Mouse (Mus musculus): ENCODE results near the gene Egflam. TPM values are rescaled to one million over a fixed set of nuclear protein-coding genes. Genes with fewer than 3 reads are reported as not detected.

Egflam gene
- polyA plus RNA-seq, 1 experiment, result 15.9 TPM

- Histone ChIP-seq H3K36me3 (ENCODE audit: control insufficient read depth, insufficient read depth, low read length) (no peaks in the 10 kb centered on the region; the same call in 1 of the 2 replicates), H3K4me1 (ENCODE audit: control insufficient read depth, insufficient read depth, low read length) (no peaks in the 10 kb centered on the region), H3K4me3 (ENCODE audit: control insufficient read depth, low read depth, low read length) (no peak overlapping the region), H3K27me3 (ENCODE audit: control insufficient read depth, insufficient read depth, low read length) (no peaks in the 10 kb centered on the region), H3K27ac (ENCODE audit: control insufficient read depth, insufficient read depth, low read depth, low read length) (no peak overlapping the region)
- TF ChIP-seq POLR2A (IDR thresholded peaks at IDR 0.05; ENCODE audit: control insufficient read depth, low read depth, low read length) (no peak), CTCF (IDR thresholded peaks at IDR 0.05; ENCODE audit: control insufficient read depth, insufficient read depth, insufficient replicate concordance, low read depth, low read length) (no peak)
Observed at GRCm38 (mm10) chr15:7242161-7242850, 155.9 kb downstream of the Egflam start.

GRCm38 (mm10) chr15:7240950-7241349 is 157.2 kb downstream of the Egflam start:
- Histone ChIP-seq H3K27ac (ENCODE audit: control insufficient read depth, insufficient read depth, low read depth, low read length) (no peak overlapping the region), H3K4me1 (ENCODE audit: control insufficient read depth, insufficient read depth, low read length) (no peaks in the 10 kb centered on the region), H3K36me3 (ENCODE audit: control insufficient read depth, insufficient read depth, low read length) (no peaks in the 10 kb centered on the region), H3K27me3 (ENCODE audit: control insufficient read depth, insufficient read depth, low read length) (no peaks in the 10 kb centered on the region), H3K4me3 (ENCODE audit: control insufficient read depth, low read depth, low read length) (no peak overlapping the region)
- TF ChIP-seq POLR2A (IDR thresholded peaks at IDR 0.05; ENCODE audit: control insufficient read depth, low read depth, low read length) (no peak), CTCF (IDR thresholded peaks at IDR 0.05; ENCODE audit: control insufficient read depth, insufficient read depth, insufficient replicate concordance, low read depth, low read length) (no peak)

GRCm38 (mm10) chr15:7239904-7240303 is 158.3 kb downstream of the Egflam start:
- Histone ChIP-seq H3K27ac (ENCODE audit: control insufficient read depth, insufficient read depth, low read depth, low read length) (no peak overlapping the region), H3K4me1 (ENCODE audit: control insufficient read depth, insufficient read depth, low read length) (no peaks in the 10 kb centered on the region), H3K4me3 (ENCODE audit: control insufficient read depth, low read depth, low read length) (no peak overlapping the region), H3K27me3 (ENCODE audit: control insufficient read depth, insufficient read depth, low read length) (no peaks in the 10 kb centered on the region), H3K36me3 (ENCODE audit: control insufficient read depth, insufficient read depth, low read length) (no peaks in the 10 kb centered on the region)
- TF ChIP-seq CTCF (IDR thresholded peaks at IDR 0.05; ENCODE audit: control insufficient read depth, insufficient read depth, insufficient replicate concordance, low read depth, low read length) (no peak), POLR2A (IDR thresholded peaks at IDR 0.05; ENCODE audit: control insufficient read depth, low read depth, low read length) (no peak)

- Histone ChIP-seq H3K4me1 (ENCODE audit: control insufficient read depth, insufficient read depth, low read length) (no peaks in the 10 kb centered on the region), H3K27ac (ENCODE audit: control insufficient read depth, insufficient read depth, low read depth, low read length) (no peak overlapping the region), H3K4me3 (ENCODE audit: control insufficient read depth, low read depth, low read length) (no peak overlapping the region), H3K36me3 (ENCODE audit: control insufficient read depth, insufficient read depth, low read length) (no peaks in the 10 kb centered on the region), H3K27me3 (ENCODE audit: control insufficient read depth, insufficient read depth, low read length) (no peaks in the 10 kb centered on the region)
- no peak for TF ChIP-seq CTCF (IDR thresholded peaks at IDR 0.05; ENCODE audit: control insufficient read depth, insufficient read depth, insufficient replicate concordance, low read depth, low read length)
- no peak for TF ChIP-seq POLR2A (IDR thresholded peaks at IDR 0.05; ENCODE audit: control insufficient read depth, low read depth, low read length)
Observed at GRCm38 (mm10) chr15:7233393-7234090, 164.7 kb downstream of the Egflam start.

- Histone ChIP-seq H3K4me3 (ENCODE audit: control insufficient read depth, low read depth, low read length) (no peak overlapping the region), H3K27me3 (ENCODE audit: control insufficient read depth, insufficient read depth, low read length) (no peaks in the 10 kb centered on the region), H3K36me3 (ENCODE audit: control insufficient read depth, insufficient read depth, low read length) (no peaks in the 10 kb centered on the region), H3K27ac (ENCODE audit: control insufficient read depth, insufficient read depth, low read depth, low read length) (no peak overlapping the region), H3K4me1 (ENCODE audit: control insufficient read depth, insufficient read depth, low read length) (no peaks in the 10 kb centered on the region)
- TF ChIP-seq CTCF (IDR thresholded peaks at IDR 0.05; ENCODE audit: control insufficient read depth, insufficient read depth, insufficient replicate concordance, low read depth, low read length) (peak; percentile 88; the same call in 1 of the 2 replicates), POLR2A (IDR thresholded peaks at IDR 0.05; ENCODE audit: control insufficient read depth, low read depth, low read length) (no peak)
Observed at GRCm38 (mm10) chr15:7226225-7226624, 172.0 kb downstream of the Egflam start.

DNA sequence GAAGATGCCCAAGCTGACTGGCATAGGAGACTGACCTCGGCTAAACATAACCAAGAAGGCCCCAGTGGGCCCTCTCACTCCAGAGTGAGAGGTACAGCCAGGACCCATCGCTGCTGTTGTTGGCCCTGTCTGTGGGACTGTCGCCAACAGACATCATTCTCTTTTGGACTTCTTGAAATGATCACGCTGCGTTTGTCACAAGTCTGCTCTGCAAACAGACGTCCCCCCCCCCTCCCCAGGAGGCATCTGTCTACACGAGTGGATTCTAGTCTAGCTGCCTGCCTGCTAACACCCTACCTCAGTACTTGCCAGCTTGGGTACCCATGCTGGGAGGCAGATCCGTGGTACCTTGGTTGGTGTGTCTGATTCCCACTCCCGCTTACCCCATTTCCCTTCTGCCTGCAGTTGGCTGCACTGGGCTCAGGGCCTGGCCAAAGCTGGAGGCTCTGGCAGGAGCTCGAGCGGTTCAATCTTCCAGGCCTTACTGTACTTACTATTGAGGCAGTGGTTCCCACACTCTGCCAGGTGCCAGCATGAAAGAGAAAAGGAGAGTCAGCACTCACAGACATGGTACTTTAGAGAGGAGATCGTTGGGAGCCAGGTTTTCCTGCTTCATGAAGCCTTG is 173.9 kb downstream of the Egflam start:
- Histone ChIP-seq H3K4me3 (ENCODE audit: control insufficient read depth, low read depth, low read length) (no peak overlapping the region), H3K27ac (ENCODE audit: control insufficient read depth, insufficient read depth, low read depth, low read length) (no peak overlapping the region), H3K27me3 (ENCODE audit: control insufficient read depth, insufficient read depth, low read length) (no peaks in the 10 kb centered on the region), H3K36me3 (ENCODE audit: control insufficient read depth, insufficient read depth, low read length) (no peaks in the 10 kb centered on the region), H3K4me1 (ENCODE audit: control insufficient read depth, insufficient read depth, low read length) (no peaks in the 10 kb centered on the region)
- TF ChIP-seq POLR2A (IDR thresholded peaks at IDR 0.05; ENCODE audit: control insufficient read depth, low read depth, low read length), result no peak

DNA sequence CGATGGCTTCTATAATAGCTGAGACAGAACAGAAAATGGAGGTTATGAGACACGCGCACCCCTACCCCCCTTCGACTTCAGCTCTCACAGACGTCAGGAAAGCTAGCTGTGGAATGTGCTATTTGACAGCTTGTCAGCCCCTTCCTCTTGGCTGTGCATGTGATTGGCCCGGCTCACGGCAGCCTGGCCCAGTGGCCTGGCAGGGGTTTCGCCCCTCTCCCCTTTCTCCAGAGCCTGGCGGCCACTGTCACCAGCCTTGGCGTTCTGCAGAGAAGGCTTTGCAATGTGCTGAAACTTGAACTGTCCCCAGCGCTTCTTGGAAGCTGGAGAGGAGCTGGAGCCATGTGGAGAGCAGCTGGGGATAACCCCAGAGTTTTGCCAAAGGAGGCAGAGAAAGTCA is 175.4 kb downstream of the Egflam start:
- no peaks in the 10 kb centered on the region for H3K27me3 ChIP-seq (ENCODE audit: control insufficient read depth, insufficient read depth, low read length)
- H3K4me3 ChIP-seq (ENCODE audit: control insufficient read depth, low read depth, low read length), result no peak overlapping the region
- no peaks in the 10 kb centered on the region for H3K4me1 ChIP-seq (ENCODE audit: control insufficient read depth, insufficient read depth, low read length)
- no peak overlapping the region for H3K27ac ChIP-seq (ENCODE audit: control insufficient read depth, insufficient read depth, low read depth, low read length)
- TF ChIP-seq CTCF (IDR thresholded peaks at IDR 0.05; ENCODE audit: control insufficient read depth, insufficient read depth, insufficient replicate concordance, low read depth, low read length) (no peak), POLR2A (IDR thresholded peaks at IDR 0.05; ENCODE audit: control insufficient read depth, low read depth, low read length) (no peak)
- no peaks in the 10 kb centered on the region for H3K36me3 ChIP-seq (ENCODE audit: control insufficient read depth, insufficient read depth, low read length)

All from testis, adult 2 months (tissue).